Mouse (Mus musculus) forebrain, embryonic 12.5 days (tissue): ENCODE data around the gene Lrrc59. TPM values are rescaled to one million over a fixed set of nuclear protein-coding genes. Genes with fewer than 3 reads are reported as not detected.
"Not testable (repeated sequence)": the region's sequence is repeated elsewhere in the genome, so short reads cannot be mapped to it uniquely, and the experiment has no call there.

ENCODE experiments used
- ATAC-seq: fragments of 200-750 bp; cut with Nextera tagmentation; 2 replicates; pipeline ENCODE4 v1.8.0; 2017; ENCODE audit warnings: moderate TSS enrichment; ENCODE audit not compliant: low FRiP score
- H3K27ac ChIP-seq: fragments of 300-500 bp; sonication (generic); 2 replicates; pipeline ENCODE4 v1.5.1; 2016; ENCODE audit warnings: mild to moderate bottlenecking
- H3K27me3 ChIP-seq: fragments of 300-500 bp; sonication (generic); 2 replicates; pipeline ENCODE4 v1.6.1; 2016; ENCODE audit warnings: mild to moderate bottlenecking
- H3K36me3 ChIP-seq: fragments of 300-500 bp; sonication (generic); replicated peaks from 2 replicates; pipeline ENCODE4 v1.6.1; 2016; ENCODE audit warnings: mild to moderate bottlenecking
- H3K4me1 ChIP-seq: fragments of 300-500 bp; sonication (generic); 2 replicates; pipeline ENCODE4 v1.6.1; 2016
- H3K4me2 ChIP-seq: fragments of 300-500 bp; sonication (generic); 2 replicates; pipeline ENCODE4 v1.6.1; 2016; ENCODE audit warnings: mild to moderate bottlenecking, moderate library complexity
- H3K4me3 ChIP-seq: fragments of 300-500 bp; sonication (generic); replicated peaks from 2 replicates; pipeline ENCODE4 v1.5.1; 2016; ENCODE audit warnings: mild to moderate bottlenecking
- H3K9ac ChIP-seq: fragments of 300-500 bp; sonication (generic); 2 replicates; pipeline ENCODE4 v1.6.1; 2016; ENCODE audit warnings: mild to moderate bottlenecking
- H3K9me3 ChIP-seq: fragments of 300-500 bp; sonication (generic); 2 replicates; pipeline ENCODE4 v1.6.1; 2016
- WGBS: fragments of 180-500 bp; shearing (Covaris S2); methylation state at CpG from one replicate; pipeline ENCODE4 v1.1.7; 2016; 5-methylcytosine and 5-hydroxymethylcytosine counted together
- polyA plus RNA-seq: library from polyadenylated mRNA; unstranded; fragments of >200 nt; fragmentation: Nextera tagmentation; extraction: Ambion mirVana; gene quantifications from 2 replicates; pipeline ENCODE4 v1.2.1, GENCODE M21; 2016

The Lrrc59 gene
- polyA plus RNA-seq, 1 experiment from 2014 or later: 218 TPM

GRCm38 (mm10) chr11:94634431-94634830, 4.9 kb downstream of the Lrrc59 start:
- H3K4me2 ChIP-seq: no peak overlapping the region
- H3K9ac ChIP-seq: no peak overlapping the region
- WGBS: 91% methylated on average over 5 of the region's 5 CpGs
- H3K9me3 ChIP-seq: no peaks in the 10 kb centered on the region
- ATAC-seq: no peak
- peaks cover 81% of the 10 kb centered on the region for H3K36me3 ChIP-seq
- H3K27me3 ChIP-seq: no peaks in the 10 kb centered on the region
- no peak overlapping the region for H3K27ac ChIP-seq
- H3K4me3 ChIP-seq: no peak overlapping the region
- peaks cover 15% of the 10 kb centered on the region for H3K4me1 ChIP-seq

- no peak for ATAC-seq
- Histone ChIP-seq H3K4me2 (no peak overlapping the region), H3K36me3 (peaks cover 94% of the 10 kb centered on the region), H3K9ac (no peak overlapping the region), H3K27ac (no peak overlapping the region), H3K9me3 (no peaks in the 10 kb centered on the region), H3K4me1 (no peaks in the 10 kb centered on the region), H3K4me3 (no peak overlapping the region), H3K27me3 (no peaks in the 10 kb centered on the region)
- 89% methylated on average over 8 of the region's 8 CpGs for WGBS
Observed at GRCm38 (mm10) chr11:94644461-94645219, 15.1 kb downstream of the Lrrc59 start.

GRCm38 (mm10) chr11:94646457-94646856, 16.9 kb downstream of the Lrrc59 start:
- 96% methylated on average over 4 of the region's 4 CpGs for WGBS
- Histone ChIP-seq H3K4me3 (no peak overlapping the region), H3K4me2 (no peak overlapping the region), H3K4me1 (no peaks in the 10 kb centered on the region), H3K36me3 (peaks cover 92% of the 10 kb centered on the region), H3K9ac (no peak overlapping the region), H3K27me3 (no peaks in the 10 kb centered on the region), H3K9me3 (no peaks in the 10 kb centered on the region), H3K27ac (no peak overlapping the region)
- ATAC-seq: no peak

GRCm38 (mm10) chr11:94651241-94651640, 21.7 kb downstream of the Lrrc59 start:
- Histone ChIP-seq H3K4me1 (peaks cover 14% of the 10 kb centered on the region), H3K36me3 (peaks cover 48% of the 10 kb centered on the region)
- not testable (repeated sequence) for H3K4me2 ChIP-seq, ATAC-seq, H3K9me3 ChIP-seq, H3K4me3 ChIP-seq, H3K27me3 ChIP-seq, H3K9ac ChIP-seq, H3K27ac ChIP-seq
- 95% methylated on average over 5 of the region's 7 CpGs for WGBS

DNA sequence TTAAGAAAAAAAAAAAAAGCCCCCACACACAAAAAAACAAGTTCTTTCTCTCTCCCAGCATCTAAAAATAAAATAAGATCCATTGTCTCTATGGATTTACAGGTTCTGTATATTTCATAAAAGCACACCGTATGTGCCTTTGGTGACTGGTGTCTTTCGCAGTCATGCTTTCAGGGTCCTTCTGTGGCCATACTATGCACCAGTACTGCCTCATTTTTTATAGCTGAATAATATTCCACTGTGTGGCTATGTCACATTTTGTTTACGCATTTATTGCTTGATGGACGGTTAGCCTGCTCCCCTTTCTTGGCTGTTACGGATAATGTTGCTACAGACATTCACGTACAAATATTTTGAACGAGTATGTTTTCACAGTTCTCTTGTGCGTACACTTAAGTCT, 23.4 kb downstream of the Lrrc59 start:
- H3K27ac ChIP-seq: no peak overlapping the region

GRCm38 (mm10) chr11:94653663-94654436, 24.3 kb downstream of the Lrrc59 start, which contains the start of the genes Mrpl27 and Eme1:
Gene Mrpl27 (plus strand): TSS chr11:94653767.
Gene Eme1 (minus strand): TSS chr11:94653964.
- Histone ChIP-seq H3K4me2 (peak within 1 kb of the TSS; percentile 72), H3K27me3 (no peaks in the 10 kb centered on the region), H3K9ac (peak within 1 kb of the TSS; percentile 66), H3K4me1 (peaks cover 14% of the 10 kb centered on the region), H3K9me3 (no peaks in the 10 kb centered on the region), H3K36me3 (peaks cover 46% of the 10 kb centered on the region), H3K27ac (peak within 1 kb of the TSS; percentile 90), H3K4me3 (peak within 1 kb of the TSS; percentile 67)
- 2% methylated on average over 32 of the region's 32 CpGs for WGBS
- ATAC-seq: peak; percentile 89

More for the DNA sequence above, 23.4 kb downstream of the Lrrc59 start:
- WGBS: 52% methylated on average over 8 of the region's 8 CpGs
- H3K9ac ChIP-seq: peak overlapping the region; percentile 66; the same call in 1 of the 2 replicates
- ATAC-seq: no peak
- peak overlapping the region; percentile 67 for H3K4me3 ChIP-seq
- peaks cover 42% of the 10 kb centered on the region for H3K36me3 ChIP-seq
- peak overlapping the region; percentile 72 for H3K4me2 ChIP-seq
- no peaks in the 10 kb centered on the region for H3K9me3 ChIP-seq
- no peaks in the 10 kb centered on the region for H3K27me3 ChIP-seq
- H3K4me1 ChIP-seq: peaks cover 14% of the 10 kb centered on the region

DNA sequence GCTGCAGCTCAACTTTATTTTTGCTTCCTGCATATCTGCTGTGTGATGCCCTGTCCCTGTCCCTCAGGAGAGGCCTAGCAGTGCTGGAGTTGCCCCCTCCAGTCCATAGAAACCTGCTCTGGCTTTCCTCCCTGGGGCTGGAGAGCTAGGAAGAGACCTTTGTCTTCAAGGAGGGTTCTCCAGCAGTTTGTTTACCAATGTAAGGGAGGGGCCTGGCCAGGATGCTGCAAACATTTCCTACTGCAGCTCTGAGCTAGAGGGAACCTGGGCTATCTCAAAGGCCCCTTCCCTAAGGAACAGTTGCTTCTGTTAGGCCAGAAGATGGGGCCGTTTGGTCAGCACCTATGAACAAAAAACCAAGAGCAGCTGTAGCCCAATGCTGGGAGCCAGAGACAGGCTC, 31.8 kb downstream of the Lrrc59 start:
- H3K4me2 ChIP-seq: no peak overlapping the region
- no peaks in the 10 kb centered on the region for H3K9me3 ChIP-seq
- no peak for ATAC-seq
- 58% methylated on average over 1 of the region's 1 CpGs for WGBS
- H3K36me3 ChIP-seq: peaks cover 77% of the 10 kb centered on the region
- no peak overlapping the region for H3K4me3 ChIP-seq
- no peak overlapping the region for H3K9ac ChIP-seq
- no peak overlapping the region for H3K27ac ChIP-seq
- H3K4me1 ChIP-seq: no peaks in the 10 kb centered on the region
- no peaks in the 10 kb centered on the region for H3K27me3 ChIP-seq

DNA sequence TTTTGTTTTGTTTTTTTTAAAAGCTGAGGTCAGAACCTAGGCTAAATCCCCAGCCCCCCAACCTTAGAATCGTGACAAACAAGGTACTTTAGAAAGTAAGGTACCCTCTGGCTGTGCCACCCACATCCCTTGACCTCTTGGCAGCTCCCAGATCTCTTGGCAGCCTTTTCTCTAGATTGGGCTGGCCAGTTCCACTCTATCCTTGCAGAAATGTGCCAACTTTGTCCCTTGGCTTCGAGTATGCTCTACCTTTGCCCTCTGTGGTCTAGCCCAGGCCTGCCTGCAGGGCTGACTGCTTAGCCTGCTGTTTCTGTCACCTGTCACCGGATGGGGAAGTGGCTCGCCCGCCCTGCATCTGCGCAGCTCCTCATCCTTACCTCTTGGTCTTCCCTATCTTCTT, 35.7 kb downstream of the Lrrc59 start:
- Histone ChIP-seq H3K9ac (no peak overlapping the region), H3K27ac (no peak overlapping the region), H3K9me3 (no peaks in the 10 kb centered on the region), H3K4me1 (no peaks in the 10 kb centered on the region), H3K36me3 (peaks cover 85% of the 10 kb centered on the region), H3K4me2 (no peak overlapping the region), H3K27me3 (no peaks in the 10 kb centered on the region), H3K4me3 (no peak overlapping the region)
- ATAC-seq: no peak
- WGBS: 93% methylated on average over 6 of the region's 6 CpGs

DNA sequence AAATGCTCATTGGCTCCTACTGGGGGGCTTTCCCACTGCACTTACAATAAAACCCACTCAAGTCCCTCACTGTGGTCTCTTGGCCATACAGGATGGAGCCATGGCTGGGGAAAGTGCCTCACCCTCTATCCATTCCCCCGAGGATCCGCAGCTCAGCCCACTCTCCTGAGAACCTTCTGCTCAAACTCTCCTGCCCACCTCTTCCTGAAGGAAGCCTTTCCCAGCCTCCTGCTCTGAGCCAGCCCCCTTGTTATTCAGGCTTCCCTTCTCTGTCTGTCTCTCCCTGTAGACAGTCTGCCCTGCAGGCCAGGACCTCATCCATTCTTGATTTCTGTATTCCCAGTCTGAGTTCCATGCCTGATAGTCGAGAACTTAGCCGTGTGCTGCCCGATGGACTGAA, 45.4 kb downstream of the Lrrc59 start:
- peaks cover 25% of the 10 kb centered on the region for H3K4me1 ChIP-seq
- 0 out of 2 replicates have a peak overlapping the region, but pooled peaks have one; percentile 4 for H3K9ac ChIP-seq
- H3K4me2 ChIP-seq: no peak overlapping the region
- H3K27me3 ChIP-seq: no peaks in the 10 kb centered on the region
- no peak overlapping the region for H3K27ac ChIP-seq
- no peaks in the 10 kb centered on the region for H3K9me3 ChIP-seq
- peaks cover 6% of the 10 kb centered on the region for H3K36me3 ChIP-seq
- 86% methylated on average over 5 of the region's 5 CpGs for WGBS
- H3K4me3 ChIP-seq: no peak overlapping the region
- no peak for ATAC-seq

- H3K9ac ChIP-seq: no peak overlapping the region
- H3K4me1 ChIP-seq: peaks cover 25% of the 10 kb centered on the region
- H3K36me3 ChIP-seq: peaks cover 2% of the 10 kb centered on the region; the same call in 1 of the 2 replicates
- H3K27me3 ChIP-seq: no peaks in the 10 kb centered on the region
- H3K4me3 ChIP-seq: no peak overlapping the region
- no peak overlapping the region for H3K4me2 ChIP-seq
- WGBS: 81% methylated on average over 5 of the region's 5 CpGs
- no peak overlapping the region for H3K27ac ChIP-seq
- no peak for ATAC-seq
- no peaks in the 10 kb centered on the region for H3K9me3 ChIP-seq
Observed at GRCm38 (mm10) chr11:94675446-94675845, 45.9 kb downstream of the Lrrc59 start.

- Histone ChIP-seq H3K9me3 (no peaks in the 10 kb centered on the region), H3K36me3 (no peaks in the 10 kb centered on the region), H3K9ac (peak overlapping the region; percentile 91), H3K4me1 (peaks cover 25% of the 10 kb centered on the region), H3K4me3 (peak overlapping the region; percentile 83), H3K27ac (peak overlapping the region; percentile 87; the same call in 1 of the 2 replicates), H3K27me3 (no peaks in the 10 kb centered on the region), H3K4me2 (peak overlapping the region; percentile 77)
- no peak for ATAC-seq
- WGBS: 48% methylated on average over 4 of the region's 4 CpGs
Observed at GRCm38 (mm10) chr11:94676308-94676707, 46.7 kb downstream of the Lrrc59 start.

DNA sequence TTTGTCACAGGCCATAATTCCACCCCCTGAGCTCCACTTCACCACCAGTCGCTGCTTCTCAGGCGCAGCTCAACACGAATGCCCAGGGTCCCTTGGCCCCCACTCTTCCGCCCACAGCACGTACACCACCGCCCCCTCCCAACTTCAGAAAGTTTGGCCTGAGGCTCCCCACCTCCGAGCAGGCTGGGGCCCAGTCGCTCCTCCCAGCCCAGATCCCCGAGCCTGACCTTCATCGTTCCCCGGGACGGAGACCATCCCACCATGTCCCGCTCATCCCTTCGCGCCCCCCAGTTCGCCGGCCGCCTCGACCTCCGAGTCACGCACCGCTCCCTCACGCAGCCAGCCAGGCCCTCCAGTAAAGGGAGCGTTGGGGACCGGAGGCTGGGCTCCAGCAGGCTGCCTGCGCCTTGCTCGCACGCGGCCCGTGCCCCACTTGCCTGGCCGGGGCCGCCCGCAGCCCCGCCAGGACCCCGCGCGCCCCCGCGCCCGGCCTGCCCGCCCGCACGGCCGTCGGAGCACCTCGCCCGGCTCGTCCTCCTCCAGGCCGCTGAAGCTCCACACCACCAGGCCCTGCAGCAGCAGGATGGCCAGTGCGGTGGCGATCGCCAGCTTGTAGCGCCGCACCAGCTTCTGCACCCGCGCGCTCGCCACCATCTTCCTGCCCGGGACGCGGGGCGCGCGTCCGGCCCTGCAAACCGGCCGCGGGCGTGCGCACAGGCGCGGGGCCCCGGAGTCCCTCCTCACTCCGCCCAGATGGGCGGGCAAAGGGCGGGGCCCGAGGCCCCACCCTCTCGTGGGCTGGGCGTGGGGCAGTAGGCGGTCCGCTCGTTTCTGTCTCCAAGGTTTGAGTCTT, 47.4 kb downstream of the Lrrc59 start, which contains the start of gene Xylt2:
TSS of gene Xylt2 (minus strand) at position 762 of the 853 bp plus-strand sequence.
- under 1% methylated on average over 80 of the region's 82 CpGs for WGBS
- Histone ChIP-seq H3K36me3 (no peaks in the 10 kb centered on the region), H3K9ac (peak within 1 kb of the TSS; percentile 91), H3K9me3 (no peaks in the 10 kb centered on the region), H3K27ac (peak within 1 kb of the TSS; percentile 87), H3K4me3 (peak within 1 kb of the TSS; percentile 83), H3K4me2 (peak within 1 kb of the TSS; percentile 77), H3K4me1 (peaks cover 25% of the 10 kb centered on the region), H3K27me3 (no peaks in the 10 kb centered on the region)
- peak; percentile 95 for ATAC-seq
